Mouse (Mus musculus): ENCODE measurements around the gene Zfp618.

The Zfp618 gene

GRCm38 (mm10) chr4:63165636-63166035 is 200.3 kb downstream of the Zfp618 start:
- no peak for DNase-seq

GRCm38 (mm10) chr4:63166323-63166722 is 200.9 kb downstream of the Zfp618 start:
- no peak for DNase-seq

GRCm38 (mm10) chr4:63170061-63170460 is 204.7 kb downstream of the Zfp618 start:
- DNase-seq = no peak

GRCm38 (mm10) chr4:63171122-63171521 is 205.7 kb downstream of the Zfp618 start:
- DNase-seq = no peak

GRCm38 (mm10) chr4:63171969-63172685 is 206.8 kb downstream of the Zfp618 start, which contains the start of gene Kif12:
TSS of gene Kif12 (minus strand) at chr4:63172131.
- peak; percentile 36 for DNase-seq

GRCm38 (mm10) chr4:63181556-63181955 is 216.2 kb downstream of the Zfp618 start:
- DNase-seq = peak; percentile 52

- DNase-seq = peak; percentile 34
These were observed 221.0 kb downstream of the Zfp618 start for GRCm38 (mm10) chr4:63186281-63186870.

Data from liver (tissue).